Mouse (Mus musculus) heart, adult 2 months (tissue): Measurements from ENCODE around the gene Pnpla8. TPM values are rescaled to one million over a fixed set of nuclear protein-coding genes. Genes with fewer than 3 reads are reported as not detected.
A peak's percentile ranks its signal among the peaks of the same experiment; 100 is the strongest.
"Not testable (repeated sequence)": the region's sequence is repeated elsewhere in the genome, so short reads cannot be mapped to it uniquely, and the experiment has no call there.

Source experiments
- DNase-seq, 2 experiments: peaks; one replicate each; pipeline ENCODE4 v3.0.0; 2021
- H3K27ac ChIP-seq: fragments of 200-600 bp; 2 replicates; pipeline ENCODE4 v1.8.1; 2022
- H3K27me3 ChIP-seq: fragments of 200-500 bp; 2 replicates; pipeline ENCODE4 v1.6.1; 2012; ENCODE audit warnings: mild to moderate bottlenecking, low read length, inconsistent platforms, mixed read lengths; ENCODE audit not compliant: control insufficient read depth, insufficient read depth
- H3K36me3 ChIP-seq: fragments of 200-500 bp; 2 replicates; pipeline ENCODE4 v1.6.1; 2012; ENCODE audit warnings: low read length, inconsistent platforms; ENCODE audit not compliant: control insufficient read depth, insufficient read depth
- H3K4me1 ChIP-seq: fragments of 200-500 bp; 2 replicates; pipeline ENCODE4 v1.6.1; 2011; ENCODE audit warnings: low read length; ENCODE audit not compliant: control insufficient read depth, insufficient read depth
- H3K4me3 ChIP-seq: fragments of 200-600 bp; 2 replicates; pipeline ENCODE4 v1.8.1; 2022
- H3K79me2 ChIP-seq: fragments of 200-500 bp; replicated peaks from 2 replicates; pipeline ENCODE4 v1.6.1; 2012; ENCODE audit warnings: mild to moderate bottlenecking, inconsistent platforms, low read length, moderate library complexity, mixed read lengths; ENCODE audit not compliant: control insufficient read depth, insufficient read depth
- H3K9ac ChIP-seq: fragments of 200-500 bp; 2 replicates; pipeline ENCODE4 v1.6.1; 2012; ENCODE audit warnings: low read depth, mild to moderate bottlenecking, control low read depth, inconsistent platforms, low read length, mixed read lengths
- CTCF ChIP-seq: fragments of 200-600 bp; IDR thresholded peaks from 2 replicates; pipeline ENCODE4 v1.8.1; 2022; ENCODE audit warnings: antibody characterized with exemption, mild to moderate bottlenecking, moderate library complexity
- EP300 ChIP-seq: fragments of 200-500 bp; IDR thresholded peaks from 2 replicates; pipeline ENCODE4 v1.6.1; 2011; ENCODE audit warnings: low read depth, low read length, control low read depth; ENCODE audit not compliant: insufficient read depth
- POLR2A ChIP-seq: fragments of 200-500 bp; IDR thresholded peaks from 2 replicates; pipeline ENCODE4 v1.6.1; 2011; ENCODE audit warnings: mild to moderate bottlenecking, low read depth, low read length, control low read depth; ENCODE audit not compliant: insufficient read depth
- WGBS: fragments of 180-500 bp; shearing (Covaris S2); methylation state at CpG from one replicate; pipeline ENCODE4 v1.1.7; 2018; 5-methylcytosine and 5-hydroxymethylcytosine counted together
- intact Hi-C: fragments of 180-260 bp; cut with DNase I; formaldehyde crosslinking; loops from one replicate; pipeline ENCODE4 v1.15.1; 2025
- polyA plus RNA-seq: library from polyadenylated mRNA; depleted of rRNA; stranded (reverse); fragments of >200 nt; gene quantifications from 2 replicates; pipeline ENCODE4 v1.2.3, GENCODE M21; 2012
- total RNA-seq, 2 experiments: library from RNA; stranded (reverse); gene quantifications; 2 replicates each; pipeline ENCODE4 v1.2.3; 2021

The Pnpla8 gene
- total and polyA plus RNA-seq, 3 experiments: 26.7 to 162 (median 132) TPM

GRCm38 (mm10) chr12:44265651-44266050 lies 44.5 kb downstream of the Pnpla8 start:
- H3K9ac ChIP-seq: no peak overlapping the region
- no peak overlapping the region for H3K4me3 ChIP-seq
- H3K79me2 ChIP-seq: no peaks in the 10 kb centered on the region
- H3K27me3 ChIP-seq: no peaks in the 10 kb centered on the region
- peaks cover 5% of the 10 kb centered on the region for H3K36me3 ChIP-seq
- intact Hi-C loops: loop anchor here (1.0 kb wide), 1 partner anchor 55 kb away; the partner anchor contains the start of gene Dnajb9
- 79% methylated on average over 3 of the region's 3 CpGs for WGBS
- no peak overlapping the region for H3K27ac ChIP-seq
- TF ChIP-seq EP300: no peak
- TF ChIP-seq CTCF: no peak
- TF ChIP-seq POLR2A: no peak
- peaks cover 3% of the 10 kb centered on the region; the same call in 1 of the 2 replicates for H3K4me1 ChIP-seq
- DNase-seq: no peak

GRCm38 (mm10) chr12:44267196-44267595 lies 46.0 kb downstream of the Pnpla8 start:
- peaks cover 3% of the 10 kb centered on the region for H3K4me1 ChIP-seq
- intact Hi-C loops: no loop called here
- no peak overlapping the region for H3K9ac ChIP-seq
- H3K27me3 ChIP-seq: no peaks in the 10 kb centered on the region
- H3K4me3 ChIP-seq: no peak overlapping the region
- no peak overlapping the region for H3K27ac ChIP-seq
- WGBS: 88% methylated on average over 2 of the region's 2 CpGs
- peaks cover 10% of the 10 kb centered on the region for H3K36me3 ChIP-seq
- no peaks in the 10 kb centered on the region for H3K79me2 ChIP-seq
- no peak for DNase-seq
- TF ChIP-seq CTCF (no peak), EP300 (no peak), POLR2A (no peak)

DNA sequence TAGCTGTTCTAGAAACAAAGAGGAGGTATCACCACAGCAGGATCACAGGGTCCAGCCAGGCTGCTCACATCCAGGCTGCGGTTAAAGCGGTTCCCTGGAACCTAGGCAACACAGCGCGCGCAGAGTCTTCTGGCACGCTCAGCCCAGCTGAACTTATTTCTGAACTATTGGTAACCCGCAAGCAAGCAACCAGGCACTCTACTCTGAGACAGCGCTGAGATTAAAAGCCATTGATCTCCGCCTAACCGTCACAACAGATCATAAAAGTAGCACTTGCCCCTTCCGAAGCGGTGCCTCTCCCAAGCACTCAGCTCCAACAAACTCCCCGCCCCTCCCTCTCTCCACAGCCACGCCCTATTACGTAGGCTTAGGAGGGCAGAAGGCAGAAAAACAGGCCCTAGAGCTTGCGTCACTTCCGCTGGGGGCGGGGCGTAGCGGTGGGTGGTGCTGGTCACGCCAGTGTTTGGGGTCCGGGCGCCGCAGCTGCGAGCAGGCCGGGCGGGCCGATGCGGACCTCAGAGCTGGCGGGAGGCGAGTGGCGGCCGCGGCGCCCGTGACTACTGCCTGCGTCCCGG lies 47.6 kb downstream of the Pnpla8 start:
- peak overlapping the region; percentile 100 for H3K27ac ChIP-seq
- H3K4me3 ChIP-seq: peak overlapping the region; percentile 70
- peaks cover 3% of the 10 kb centered on the region for H3K4me1 ChIP-seq
- intact Hi-C loops: loop anchor here (1.0 kb wide), 1 partner anchor 59 kb away; the partner anchor contains the start of gene Dnajb9
- TF ChIP-seq POLR2A (peak; percentile 98), CTCF (no peak), EP300 (peak; percentile 92)
- peak; percentile 100 for DNase-seq
- peak overlapping the region; percentile 98 for H3K9ac ChIP-seq
- H3K36me3 ChIP-seq: peaks cover 10% of the 10 kb centered on the region
- H3K27me3 ChIP-seq: no peaks in the 10 kb centered on the region
- WGBS: under 1% methylated on average over 38 of the region's 38 CpGs
- H3K79me2 ChIP-seq: no peaks in the 10 kb centered on the region

GRCm38 (mm10) chr12:44269311-44269831 lies 48.2 kb downstream of the Pnpla8 start:
- WGBS: under 1% methylated on average over 46 of the region's 46 CpGs
- Histone ChIP-seq H3K79me2 (no peaks in the 10 kb centered on the region), H3K27ac (peak overlapping the region; percentile 100), H3K4me3 (peak overlapping the region; percentile 70), H3K27me3 (no peaks in the 10 kb centered on the region), H3K4me1 (peaks cover 3% of the 10 kb centered on the region), H3K36me3 (peaks cover 12% of the 10 kb centered on the region), H3K9ac (peak overlapping the region; percentile 98)
- no peak for DNase-seq
- no peak for TF ChIP-seq EP300
- TF ChIP-seq POLR2A: no peak; the same call in 1 of the 2 replicates
- TF ChIP-seq CTCF: peak; percentile 30; the same call in 1 of the 2 replicates
- intact Hi-C loops: loop anchor here (1.0 kb wide), 1 partner anchor 59 kb away; the partner anchor contains the start of gene Dnajb9

- DNase-seq: no peak
- Histone ChIP-seq H3K9ac (no peak overlapping the region), H3K36me3 (peaks cover 15% of the 10 kb centered on the region), H3K79me2 (peaks cover 2% of the 10 kb centered on the region), H3K27me3 (no peaks in the 10 kb centered on the region), H3K4me3 (no peak overlapping the region), H3K4me1 (peaks cover 4% of the 10 kb centered on the region), H3K27ac (no peak overlapping the region)
- TF ChIP-seq POLR2A: no peak
- TF ChIP-seq EP300: no peak
- TF ChIP-seq CTCF: no peak
- intact Hi-C loops: no loop called here
- WGBS: 89% methylated on average over 6 of the region's 6 CpGs
Observed at GRCm38 (mm10) chr12:44274125-44274835, 53.1 kb downstream of the Pnpla8 start.

GRCm38 (mm10) chr12:44280147-44280546 lies 59.0 kb downstream of the Pnpla8 start:
- H3K9ac ChIP-seq, H3K4me1 ChIP-seq, H3K79me2 ChIP-seq, H3K36me3 ChIP-seq, H3K4me3 ChIP-seq, DNase-seq, intact Hi-C loops, H3K27ac ChIP-seq, H3K27me3 ChIP-seq: not testable (repeated sequence)
- 55% methylated on average over 2 of the region's 2 CpGs for WGBS
